Mouse (Mus musculus) right cerebral cortex, postnatal 36 days (tissue): Measurements from ENCODE around the gene Rps3.

ENCODE experiments used
- DNase-seq, 2 experiments: peaks; one replicate each; pipeline ENCODE4 v3.0.0; 2022; ENCODE audit warnings: low spot score in 2 of 2, mixed read lengths in 1 of 2

Gene Rps3

DNA sequence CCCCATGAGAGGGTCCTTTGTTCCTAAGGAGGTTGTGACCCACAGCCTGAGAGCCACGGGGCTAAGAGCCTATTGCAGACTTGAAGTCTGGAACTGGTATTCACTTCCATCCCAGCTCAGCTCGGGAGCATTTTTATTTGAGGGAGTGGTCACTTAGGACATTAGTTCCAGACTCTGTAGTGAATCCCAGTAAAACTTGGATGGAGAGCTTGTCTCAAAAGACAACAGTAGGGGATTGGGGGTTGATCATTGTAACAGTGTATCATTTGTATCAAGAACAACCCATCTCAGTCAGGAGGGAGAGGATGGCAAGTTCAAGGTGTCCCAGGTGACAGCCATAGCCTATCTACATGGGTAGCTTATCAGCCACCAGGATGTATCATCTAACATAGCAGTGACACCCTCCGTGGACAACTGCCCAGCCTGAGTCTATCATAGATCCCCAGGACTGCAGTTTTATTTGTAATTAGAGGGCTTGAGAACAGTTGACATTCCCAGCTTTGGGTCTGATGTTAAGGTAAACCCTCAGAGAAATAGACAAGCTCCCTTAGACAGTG, 6.9 kb downstream of the Rps3 start:
- DNase-seq: no peak

GRCm38 (mm10) chr7:99475562-99475911, 8.0 kb downstream of the Rps3 start:
- DNase-seq: no peak

DNA sequence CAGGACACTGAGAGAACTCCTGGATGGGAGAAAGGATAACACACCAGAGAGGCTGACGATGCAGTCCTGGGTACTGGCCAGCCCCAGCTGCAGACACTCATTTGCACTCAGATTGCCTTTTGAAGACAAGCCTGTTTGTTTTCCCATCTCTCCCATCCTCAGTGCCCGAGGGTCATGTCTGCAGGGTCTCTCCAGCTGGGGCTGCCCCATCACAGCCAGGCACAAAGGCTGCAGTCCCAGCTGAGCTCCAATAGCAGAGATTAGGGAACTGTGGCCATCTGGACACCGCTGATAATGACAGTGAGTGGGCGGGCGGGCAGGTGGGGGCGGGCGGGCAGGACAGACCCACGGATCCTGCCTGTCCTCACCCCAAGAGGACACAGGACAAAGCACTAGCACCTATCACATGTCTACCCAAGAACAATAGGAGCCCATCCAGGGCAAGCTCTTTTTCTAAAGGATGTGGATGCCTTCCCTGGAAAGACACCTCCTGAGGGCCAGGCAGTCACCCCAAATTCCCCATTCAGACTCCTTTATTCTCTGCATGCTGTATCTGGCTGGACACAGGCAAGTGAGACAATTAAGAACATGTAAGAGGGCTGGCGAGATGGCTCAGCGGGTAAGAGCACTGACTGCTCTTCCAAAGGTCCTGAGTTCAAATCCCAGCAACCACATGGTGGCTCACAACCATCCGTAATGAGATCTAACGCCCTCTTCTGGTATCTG, 8.5 kb downstream of the Rps3 start:
- DNase-seq: no peak

DNA sequence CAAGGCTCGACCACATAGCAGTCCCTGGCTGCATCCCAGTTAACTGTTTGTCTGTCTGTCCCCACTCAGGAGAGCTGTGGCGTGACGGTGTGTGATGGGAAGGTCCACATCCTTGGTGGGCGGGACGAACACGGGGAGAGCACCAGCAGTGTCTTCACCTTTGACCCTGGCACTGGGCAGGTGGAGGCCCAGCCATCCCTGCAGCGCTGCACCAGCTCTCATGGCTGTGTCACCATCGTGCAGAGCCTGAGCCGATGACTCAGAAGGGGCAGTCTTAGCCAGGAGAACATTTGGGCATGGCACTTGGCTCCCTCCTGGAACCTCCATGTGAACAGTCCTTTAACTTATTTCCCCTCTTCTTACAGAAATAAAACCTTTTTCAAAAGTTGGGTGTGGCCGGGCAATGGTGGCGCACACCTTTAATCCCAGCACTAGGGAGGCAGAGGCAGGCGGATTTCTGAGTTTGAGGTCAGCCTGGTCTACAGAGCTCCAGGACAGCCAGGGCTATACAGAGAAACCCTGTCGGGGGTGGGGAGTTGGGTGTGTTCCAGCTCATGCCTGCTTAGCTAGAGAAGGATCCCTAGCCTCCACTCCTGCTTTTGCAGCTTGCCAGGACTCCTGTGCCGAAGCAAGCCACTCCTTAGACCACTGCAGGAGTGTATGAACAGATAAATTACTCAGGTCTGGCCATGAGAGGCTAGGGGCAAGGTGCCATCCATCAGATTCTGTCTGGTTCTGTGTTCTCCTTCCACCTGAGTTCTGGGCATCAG, 9.7 kb downstream of the Rps3 start:
- no peak for DNase-seq

GRCm38 (mm10) chr7:99471578-99471977, 12.0 kb downstream of the Rps3 start:
- no peak for DNase-seq

DNA sequence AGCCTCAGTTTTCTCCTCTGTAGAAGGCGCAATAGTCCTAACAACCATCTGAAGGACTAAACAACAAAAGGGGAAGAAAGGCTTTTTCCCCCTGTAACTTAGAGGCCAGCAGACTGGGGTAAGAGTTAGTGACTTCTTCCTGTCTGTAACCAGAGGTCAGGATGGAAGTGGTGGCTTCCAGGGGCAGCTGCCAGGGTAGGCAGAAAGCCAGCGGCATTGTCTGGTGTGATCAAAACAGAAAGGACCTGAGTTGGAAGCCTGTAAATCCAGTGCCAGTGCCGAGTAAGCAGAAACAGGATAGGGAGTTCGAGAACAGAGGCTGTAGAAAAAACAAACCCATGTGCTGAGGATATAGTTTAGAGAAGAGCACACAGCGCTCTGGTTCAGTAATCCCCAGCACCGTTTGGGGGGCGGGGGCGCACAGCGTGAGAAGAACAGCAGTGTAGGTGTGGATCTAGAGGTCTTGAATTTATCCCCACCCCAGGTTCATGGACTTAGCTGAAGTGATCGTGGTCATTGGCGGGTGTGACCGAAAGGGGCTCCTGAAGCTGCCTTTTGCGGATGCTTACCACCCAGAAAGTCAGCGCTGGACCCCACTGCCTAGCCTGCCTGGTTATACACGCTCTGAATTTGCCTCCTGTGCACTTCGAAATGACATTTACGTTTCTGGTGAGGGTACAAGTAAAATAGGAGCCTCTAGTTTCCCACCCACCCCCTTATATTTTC, 13.7 kb downstream of the Rps3 start:
- no peak for DNase-seq

GRCm38 (mm10) chr7:99468283-99469132, 15.0 kb downstream of the Rps3 start:
- peak; percentile 69 to 70 for DNase-seq

GRCm38 (mm10) chr7:99467916-99468282, 15.6 kb downstream of the Rps3 start:
- DNase-seq: no peak

DNA sequence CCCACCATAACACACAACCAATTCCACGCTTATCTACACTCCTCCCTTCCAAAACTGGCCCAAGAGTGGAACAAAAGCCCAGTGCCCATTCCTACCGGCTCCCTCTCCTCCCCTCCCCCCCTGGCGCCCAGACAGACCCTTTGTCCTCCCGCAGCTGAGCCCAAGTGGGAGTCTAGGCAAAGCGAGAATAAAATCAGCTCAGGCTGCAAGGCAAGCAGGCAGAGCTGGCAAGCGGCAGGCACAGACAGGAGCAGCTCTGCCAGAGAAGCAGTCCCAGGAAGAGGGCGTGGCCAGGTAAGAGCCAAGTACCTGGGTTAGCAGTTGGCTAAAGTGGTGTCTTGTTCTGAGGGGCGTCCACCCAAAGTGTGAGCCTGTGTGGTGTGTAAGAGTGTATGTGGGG, 17.7 kb downstream of the Rps3 start, which contains the start of gene Klhl35:
Gene Klhl35 (plus strand): TSS at position 194 of the 400 bp plus-strand sequence.
- peak in 1 of 2 experiments; percentile 41 for DNase-seq

DNA sequence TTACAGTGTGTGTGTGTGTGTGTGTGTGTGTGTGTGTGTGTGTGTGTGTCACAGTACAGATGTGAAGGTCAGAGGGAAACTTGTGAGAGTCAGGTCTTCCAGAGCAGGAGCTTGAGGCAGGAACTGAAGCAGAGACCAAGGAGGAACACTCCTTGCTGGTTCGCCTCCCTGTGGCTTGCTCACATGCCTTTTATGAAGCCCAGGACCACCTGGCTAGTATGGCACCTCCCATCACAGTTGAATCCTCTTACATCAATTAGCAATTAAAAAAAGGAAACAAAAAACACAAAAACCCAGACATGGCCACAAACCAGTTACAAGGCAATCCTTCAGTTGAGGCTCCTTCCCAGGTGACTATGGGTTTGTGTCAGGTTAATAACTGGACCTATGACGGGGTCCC, 20.4 kb downstream of the Rps3 start:
- DNase-seq: no peak

GRCm38 (mm10) chr7:99459888-99460652, 23.5 kb downstream of the Rps3 start:
- peak in 1 of 2 experiments; percentile 36 for DNase-seq

DNA sequence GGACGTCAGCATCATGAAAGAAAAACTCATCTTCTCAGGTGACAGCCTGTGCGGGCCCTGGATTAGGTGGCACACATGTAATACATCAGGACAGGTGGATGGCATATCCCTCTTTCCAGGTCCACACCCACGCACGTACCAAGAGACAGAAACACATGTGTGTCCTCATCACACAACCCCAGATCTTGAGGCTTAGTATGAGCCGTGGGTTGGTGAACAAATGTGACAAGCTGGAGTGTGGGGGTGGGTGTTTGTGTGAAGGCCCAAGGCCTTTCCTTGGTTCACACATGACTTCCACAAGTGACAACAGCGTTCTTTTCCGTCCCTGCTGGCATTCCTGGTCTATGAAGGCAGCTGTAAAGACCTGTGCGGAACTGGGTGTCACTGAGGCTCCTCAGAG, 24.7 kb downstream of the Rps3 start:
- peak; percentile 59 to 62 for DNase-seq

- no peak for DNase-seq
Observed at GRCm38 (mm10) chr7:99454044-99454443, 29.5 kb downstream of the Rps3 start.

DNA sequence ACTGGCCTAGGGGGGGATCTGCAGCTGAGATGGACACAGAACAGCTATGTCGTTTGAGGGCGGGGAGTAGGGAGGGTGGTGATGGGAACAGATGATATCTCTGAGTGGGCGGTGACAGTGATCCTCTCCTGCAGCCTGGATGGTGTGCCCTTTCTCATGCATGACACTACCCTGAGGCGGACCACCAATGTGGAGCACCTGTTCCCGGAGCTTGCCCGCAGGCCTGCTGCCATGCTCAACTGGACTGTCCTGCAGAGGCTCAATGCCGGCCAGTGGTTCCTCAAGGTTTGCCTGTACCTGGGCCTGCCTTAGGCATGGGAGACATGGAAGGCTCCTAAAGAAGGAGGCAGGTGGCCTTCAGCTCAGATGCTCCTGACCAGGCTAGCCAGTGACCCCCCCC, 30.7 kb downstream of the Rps3 start:
- DNase-seq: no peak

GRCm38 (mm10) chr7:99450703-99451102, 32.8 kb downstream of the Rps3 start:
- peak in 1 of 2 experiments; percentile 50 for DNase-seq

DNA sequence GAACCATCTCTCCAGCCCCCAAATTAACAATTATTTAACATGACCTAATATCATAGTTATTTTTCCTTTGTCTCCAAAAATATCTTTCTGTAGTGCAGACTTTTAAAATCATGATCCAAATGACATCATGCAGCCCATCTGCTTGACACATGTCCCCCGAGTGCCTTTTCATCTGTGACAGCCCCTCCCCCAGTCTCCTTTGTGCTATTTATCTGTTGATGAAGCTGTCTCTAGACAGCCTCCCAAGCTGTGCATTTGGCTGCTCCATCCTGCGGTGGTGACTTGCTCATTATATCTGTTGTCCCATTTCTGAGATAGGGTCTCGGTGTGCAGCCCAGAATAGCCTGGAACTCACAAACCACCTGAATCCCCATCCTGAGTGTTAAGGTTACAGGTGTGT, 33.8 kb downstream of the Rps3 start:
- DNase-seq: no peak

- no peak for DNase-seq
Observed at GRCm38 (mm10) chr7:99449063-99449462, 34.5 kb downstream of the Rps3 start.

DNA sequence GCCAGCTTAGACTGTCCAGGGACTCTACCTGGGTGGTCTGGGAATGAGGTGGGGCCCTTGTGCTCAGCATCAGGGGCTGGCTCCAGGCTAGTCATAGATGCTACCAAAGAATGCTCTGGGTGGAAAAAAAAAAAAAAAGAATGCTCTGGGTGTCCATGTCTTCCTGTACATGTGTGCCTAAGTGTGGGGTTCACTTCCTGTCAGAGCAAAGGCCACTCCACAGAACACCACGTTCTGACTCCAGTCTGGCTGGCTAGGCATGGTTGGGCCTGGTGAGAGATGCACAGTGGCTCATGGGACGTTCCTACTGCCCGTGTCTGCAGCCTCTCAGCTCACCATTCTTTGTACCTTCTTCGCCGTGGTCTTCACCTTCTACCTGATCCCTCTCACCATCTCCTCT, 34.9 kb downstream of the Rps3 start:
- DNase-seq: no peak

GRCm38 (mm10) chr7:99447323-99447722, 36.2 kb downstream of the Rps3 start:
- DNase-seq: no peak

DNA sequence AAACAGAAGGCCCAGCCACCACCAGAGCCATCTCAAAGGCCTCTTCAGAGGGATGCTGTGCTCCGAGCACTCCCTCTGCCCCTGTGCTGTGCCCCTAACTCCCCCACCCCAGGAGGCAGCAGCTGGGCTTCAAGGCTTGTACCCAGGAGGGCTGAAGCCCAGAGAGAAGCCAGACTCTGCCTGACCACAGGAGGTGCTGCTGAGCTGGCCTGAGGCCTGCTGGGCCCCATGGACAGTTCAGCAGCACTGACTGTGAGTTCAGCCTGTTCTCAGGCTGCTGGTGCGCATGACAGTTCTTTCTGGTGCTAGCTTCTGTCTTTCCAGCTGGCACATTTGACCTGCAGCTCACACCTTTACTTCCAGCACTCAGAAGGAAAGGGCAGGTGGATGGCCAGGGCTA, 37.7 kb downstream of the Rps3 start:
- no peak for DNase-seq

- no peak for DNase-seq
Observed at GRCm38 (mm10) chr7:99444012-99444411, 39.5 kb downstream of the Rps3 start.
